Mouse (Mus musculus): ENCODE measurements around the gene Col15a1. TPM values are rescaled to one million over a fixed set of nuclear protein-coding genes. Genes with fewer than 3 reads are reported as not detected.

Col15a1 gene
- polyA plus RNA-seq, 2 experiments = 0.29 to 0.40 TPM

DNA sequence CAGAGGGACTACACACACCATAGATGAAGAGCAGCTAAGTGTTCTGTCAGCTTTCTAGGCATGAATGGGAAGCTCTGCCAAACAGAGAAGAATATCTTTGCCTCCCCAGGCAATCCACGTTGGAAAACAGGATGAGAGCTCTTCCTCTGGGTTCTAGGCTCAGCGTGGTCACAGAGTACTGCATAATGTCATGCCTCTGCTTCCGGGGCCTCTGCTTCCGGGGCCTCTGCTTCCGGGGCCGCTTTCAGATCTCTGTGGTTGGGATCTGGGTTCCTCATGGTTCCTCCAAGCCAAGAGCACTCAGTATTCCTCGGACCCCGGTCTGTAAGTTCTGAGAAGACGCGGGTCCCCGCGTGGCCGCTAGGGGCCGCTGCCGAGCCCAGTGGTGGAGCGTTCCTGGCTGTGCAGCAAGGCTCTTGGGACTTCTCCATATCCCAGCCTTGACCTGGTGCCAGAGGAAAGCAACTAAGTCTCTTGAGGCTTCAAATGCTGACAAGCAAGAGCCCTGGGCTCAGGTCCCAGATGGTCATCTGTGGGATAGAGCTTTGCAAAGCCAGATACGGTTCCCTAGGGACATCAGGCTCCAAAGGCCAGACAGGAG is 26.8 kb downstream of the Col15a1 start:
- Histone ChIP-seq H3K27me3 (ENCODE audit: control insufficient read depth, insufficient read depth, low read length) (no peaks in the 10 kb centered on the region), H3K4me1 (replicated peaks; ENCODE audit: control insufficient read depth in 2 of 2, insufficient read depth in 2 of 2, low read length in 1 of 2) (no peaks in the 10 kb centered on the region), H3K9me3 (ENCODE audit: control insufficient read depth, low read length) (no peaks in the 10 kb centered on the region), H3K4me3 (ENCODE audit: insufficient read depth in 1 of 2, low read depth in 2 of 2, low read length in 2 of 2) (no peak overlapping the region), H3K9ac (replicated peaks) (no peak overlapping the region), H3K36me3 (replicated peaks; ENCODE audit: control insufficient read depth, insufficient read depth, low read depth) (no peaks in the 10 kb centered on the region), H3K4me2 (ENCODE audit: low read depth) (no peak overlapping the region), H3K27ac (no peak overlapping the region)
- TF ChIP-seq EP300 (IDR thresholded peaks at IDR 0.05; ENCODE audit: low read depth) (no peak), CTCF (IDR thresholded peaks at IDR 0.05; ENCODE audit: low read depth) (peak; percentile 93)
- no peak for ATAC-seq (ENCODE audit: insufficient read depth)
- no peak for DNase-seq (ENCODE audit: low read depth in 3 of 3, low spot score in 3 of 3)
- 14% methylated on average over 17 of the region's 17 CpGs for WGBS (ENCODE audit: insufficient replicate concordance)

DNA sequence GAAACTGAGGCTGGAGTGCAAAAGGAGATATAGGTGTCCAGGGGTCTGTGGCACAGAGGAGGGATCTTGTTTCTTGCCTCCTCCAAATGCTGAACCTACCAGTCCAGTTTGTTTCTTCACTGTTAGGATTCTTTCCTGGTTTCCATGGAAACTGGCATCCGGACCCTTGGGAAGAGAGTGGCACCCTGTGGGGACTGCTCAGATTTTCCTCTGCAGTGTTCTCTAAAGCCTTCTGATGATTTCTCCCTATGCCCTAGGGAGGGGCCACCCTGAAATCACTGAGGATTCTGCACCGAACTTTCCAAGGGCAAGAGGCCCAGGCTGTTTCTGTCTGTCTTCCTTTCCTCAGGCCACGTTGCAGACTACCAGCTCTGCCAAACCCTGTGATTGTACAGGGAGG is 27.4 kb downstream of the Col15a1 start:
- Histone ChIP-seq H3K9me3 (ENCODE audit: control insufficient read depth, low read length) (no peaks in the 10 kb centered on the region), H3K27me3 (ENCODE audit: control insufficient read depth, insufficient read depth, low read length) (no peaks in the 10 kb centered on the region), H3K36me3 (replicated peaks; ENCODE audit: control insufficient read depth, insufficient read depth, low read depth) (no peaks in the 10 kb centered on the region), H3K4me1 (replicated peaks; ENCODE audit: control insufficient read depth in 2 of 2, insufficient read depth in 2 of 2, low read length in 1 of 2) (no peaks in the 10 kb centered on the region), H3K4me3 (ENCODE audit: insufficient read depth in 1 of 2, low read depth in 2 of 2, low read length in 2 of 2) (no peak overlapping the region), H3K4me2 (ENCODE audit: low read depth) (no peak overlapping the region), H3K27ac (no peak overlapping the region), H3K9ac (replicated peaks) (no peak overlapping the region)
- TF ChIP-seq EP300 (IDR thresholded peaks at IDR 0.05; ENCODE audit: low read depth) (no peak), CTCF (IDR thresholded peaks at IDR 0.05; ENCODE audit: low read depth) (no peak)
- DNase-seq (ENCODE audit: low read depth in 3 of 3, low spot score in 3 of 3) = no peak
- 49% methylated on average over 3 of the region's 3 CpGs for WGBS (ENCODE audit: insufficient replicate concordance)
- ATAC-seq (ENCODE audit: insufficient read depth) = no peak

GRCm38 (mm10) chr4:47236104-47236503 is 28.1 kb downstream of the Col15a1 start:
- Histone ChIP-seq H3K4me1 (replicated peaks; ENCODE audit: control insufficient read depth in 2 of 2, insufficient read depth in 2 of 2, low read length in 1 of 2) (no peaks in the 10 kb centered on the region), H3K9ac (replicated peaks) (no peak overlapping the region), H3K27me3 (ENCODE audit: control insufficient read depth, insufficient read depth, low read length) (no peaks in the 10 kb centered on the region), H3K27ac (no peak overlapping the region), H3K9me3 (ENCODE audit: control insufficient read depth, low read length) (no peaks in the 10 kb centered on the region), H3K4me2 (ENCODE audit: low read depth) (no peak overlapping the region), H3K4me3 (ENCODE audit: insufficient read depth in 1 of 2, low read depth in 2 of 2, low read length in 2 of 2) (no peak overlapping the region), H3K36me3 (replicated peaks; ENCODE audit: control insufficient read depth, insufficient read depth, low read depth) (no peaks in the 10 kb centered on the region)
- ATAC-seq (ENCODE audit: insufficient read depth) = no peak
- 68% methylated on average over 7 of the region's 7 CpGs for WGBS (ENCODE audit: insufficient replicate concordance)
- no peak for DNase-seq (ENCODE audit: low read depth in 3 of 3, low spot score in 3 of 3)
- TF ChIP-seq EP300 (IDR thresholded peaks at IDR 0.05; ENCODE audit: low read depth) (no peak), CTCF (IDR thresholded peaks at IDR 0.05; ENCODE audit: low read depth) (no peak)

DNA sequence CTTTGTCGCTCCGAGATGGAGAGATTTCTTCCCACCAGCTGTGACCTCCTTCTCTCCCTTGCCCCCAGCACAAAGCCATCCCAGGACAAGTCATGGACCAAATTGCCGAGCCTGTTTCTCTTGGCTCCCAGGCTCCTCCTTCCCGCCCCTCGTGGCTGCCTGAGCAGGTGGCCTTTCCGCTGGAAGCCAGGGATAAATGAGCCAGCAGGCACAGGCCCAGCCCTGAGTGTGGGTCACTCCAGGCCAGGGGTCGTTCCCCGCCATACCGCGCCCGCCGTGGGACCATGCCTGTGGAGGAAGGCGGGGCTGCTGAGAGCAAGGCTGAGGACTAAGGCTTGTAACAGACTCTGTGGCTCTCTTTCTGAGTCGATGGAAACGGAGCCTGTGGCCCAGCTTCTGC is 29.3 kb downstream of the Col15a1 start:
- DNase-seq (ENCODE audit: low read depth in 3 of 3, low spot score in 3 of 3) (no peak), ATAC-seq (ENCODE audit: insufficient read depth) (no peak)
- no peak overlapping the region for H3K27ac ChIP-seq
- 41% methylated on average over 15 of the region's 15 CpGs for WGBS (ENCODE audit: insufficient replicate concordance)
- no peak overlapping the region for H3K4me2 ChIP-seq (ENCODE audit: low read depth)
- no peaks in the 10 kb centered on the region for H3K9me3 ChIP-seq (ENCODE audit: control insufficient read depth, low read length)
- no peak overlapping the region for H3K4me3 ChIP-seq (ENCODE audit: insufficient read depth in 1 of 2, low read depth in 2 of 2, low read length in 2 of 2)
- H3K4me1 ChIP-seq (replicated peaks; ENCODE audit: control insufficient read depth in 2 of 2, insufficient read depth in 2 of 2, low read length in 1 of 2) = no peaks in the 10 kb centered on the region
- H3K27me3 ChIP-seq (ENCODE audit: control insufficient read depth, insufficient read depth, low read length) = no peaks in the 10 kb centered on the region
- no peaks in the 10 kb centered on the region for H3K36me3 ChIP-seq (replicated peaks; ENCODE audit: control insufficient read depth, insufficient read depth, low read depth)
- H3K9ac ChIP-seq (replicated peaks) = no peak overlapping the region
- TF ChIP-seq EP300 (IDR thresholded peaks at IDR 0.05; ENCODE audit: low read depth) (no peak), CTCF (IDR thresholded peaks at IDR 0.05; ENCODE audit: low read depth) (no peak)

GRCm38 (mm10) chr4:47239114-47239513 is 31.2 kb downstream of the Col15a1 start:
- no peak for DNase-seq (ENCODE audit: low read depth in 3 of 3, low spot score in 3 of 3)
- Histone ChIP-seq H3K9me3 (ENCODE audit: control insufficient read depth, low read length) (no peaks in the 10 kb centered on the region), H3K27me3 (ENCODE audit: control insufficient read depth, insufficient read depth, low read length) (no peaks in the 10 kb centered on the region), H3K4me2 (ENCODE audit: low read depth) (no peak overlapping the region), H3K27ac (no peak overlapping the region), H3K4me3 (ENCODE audit: insufficient read depth in 1 of 2, low read depth in 2 of 2, low read length in 2 of 2) (no peak overlapping the region), H3K9ac (replicated peaks) (no peak overlapping the region), H3K4me1 (replicated peaks; ENCODE audit: control insufficient read depth in 2 of 2, insufficient read depth in 2 of 2, low read length in 1 of 2) (no peaks in the 10 kb centered on the region), H3K36me3 (replicated peaks; ENCODE audit: control insufficient read depth, insufficient read depth, low read depth) (no peaks in the 10 kb centered on the region)
- 61% methylated on average over 6 of the region's 6 CpGs for WGBS (ENCODE audit: insufficient replicate concordance)
- no peak for ATAC-seq (ENCODE audit: insufficient read depth)
- no peak for TF ChIP-seq EP300 (IDR thresholded peaks at IDR 0.05; ENCODE audit: low read depth)
- TF ChIP-seq CTCF (IDR thresholded peaks at IDR 0.05; ENCODE audit: low read depth) = no peak

All from liver, embryonic 14.5 days (tissue).